Mouse (Mus musculus) Patski (cell line): ENCODE measurements around the gene Farp1. TPM values are rescaled to one million over a fixed set of nuclear protein-coding genes. Genes with fewer than 3 reads are reported as not detected.
A peak's percentile ranks its signal among the peaks of the same experiment; 100 is the strongest.

ENCODE experiments used
- ATAC-seq: fragments of 100-300 bp; one replicate; pipeline ENCODE4 v1.8.0; 2021
- CTCF ChIA-PET: fragments of 350-600 bp; sonication (Branson Sonifier 250); formaldehyde crosslinking; loops from one replicate; lab custom pipeline; 2022; ENCODE audit warnings: inconsistent platforms; lab: Charles Lee
- POLR2A ChIA-PET: fragments of 350-600 bp; sonication (Branson Sonifier 250); formaldehyde crosslinking; loops from one replicate; lab custom pipeline; 2022; ENCODE audit warnings: antibody characterized with exemption, inconsistent platforms; lab: Charles Lee
- DNase-seq: peaks from one replicate; pipeline ENCODE4 v3.0.0-alpha.2; 2011; ENCODE audit warnings: low read depth, low spot score
- H3K27me3 ChIP-seq: fragments of 371-371 bp; one replicate; pipeline ENCODE4 v1.5.1; 2021
- CTCF ChIP-seq: fragments of 100-300 bp; IDR thresholded peaks from one replicate; pipeline ENCODE4 v1.5.1; 2021
- in situ Hi-C: fragments of 300-500 bp; cut with MboI; formaldehyde crosslinking; loops from 3 replicates; pipeline ENCODE4 v1.11.1; 2018; ENCODE audit warnings: low pct_unique_long_range_greater_than_20kb, mixed read lengths
- polyA plus RNA-seq: library from polyadenylated mRNA; unstranded; gene quantifications from one replicate; pipeline ENCODE4 v1.2.3, GENCODE M21; 2021

Gene Farp1
- polyA plus RNA-seq, 1 experiment from 2014 or later, result 96.8 TPM

DNA sequence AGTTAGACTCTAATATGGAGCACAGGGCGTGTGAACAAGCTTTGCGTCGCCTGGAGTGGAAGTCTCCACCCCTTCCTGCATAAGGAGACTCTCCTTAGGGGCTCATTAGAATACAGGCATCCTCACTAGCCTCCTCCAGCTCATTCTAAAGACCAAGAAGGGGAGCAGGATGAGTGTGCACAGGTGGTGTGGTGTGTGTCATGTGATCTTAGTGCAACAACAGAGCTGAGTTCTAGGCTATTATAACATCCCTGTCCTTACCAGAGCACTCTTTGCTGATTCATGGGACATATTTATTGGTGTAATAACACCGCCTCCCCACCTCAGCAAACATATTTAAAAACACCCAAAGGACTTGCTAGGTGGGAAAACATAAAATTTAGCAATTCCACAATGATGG is 120.2 kb downstream of the Farp1 start:
- CTCF ChIA-PET, result interaction anchor here (1.2 to 2.0 kb wide), 2 partner anchors 9 to 18 kb away, joined by 4 to 5 read pairs; no protein-coding TSS in a partner anchor
- POLR2A ChIA-PET, result no interaction called here
- DNase-seq (no peak), ATAC-seq (no peak)
- no peak for TF ChIP-seq CTCF
- no peaks in the 10 kb centered on the region for H3K27me3 ChIP-seq
- in situ Hi-C loops, result no loop called here

DNA sequence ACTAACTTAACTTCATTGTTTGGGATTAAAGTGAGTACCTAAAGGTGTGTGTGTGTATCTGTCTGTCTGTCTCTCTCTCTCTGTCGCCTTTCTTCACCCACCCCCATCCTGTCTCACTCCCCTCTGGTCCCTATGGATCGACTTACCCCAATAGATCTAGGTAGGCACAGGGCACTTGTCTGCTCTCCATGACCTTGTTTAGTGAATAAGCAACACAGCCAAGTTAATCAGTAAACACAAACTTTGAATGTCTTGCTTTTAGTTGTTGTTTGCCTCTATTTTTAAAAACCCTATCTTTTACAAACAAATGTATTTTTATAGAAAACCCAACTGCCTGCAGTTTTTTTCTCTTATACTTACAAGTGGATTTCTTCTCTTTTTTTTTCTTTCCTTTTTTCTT is 123.6 kb downstream of the Farp1 start:
- no peak for TF ChIP-seq CTCF
- ChIA-PET CTCF (no interaction called here), POLR2A (interaction anchor here (1.2 kb wide), 1 partner anchor 10 kb away, joined by 3 read pairs; no protein-coding TSS in a partner anchor)
- no peaks in the 10 kb centered on the region for H3K27me3 ChIP-seq
- in situ Hi-C loops, result no loop called here
- no peak for DNase-seq
- no peak for ATAC-seq

DNA sequence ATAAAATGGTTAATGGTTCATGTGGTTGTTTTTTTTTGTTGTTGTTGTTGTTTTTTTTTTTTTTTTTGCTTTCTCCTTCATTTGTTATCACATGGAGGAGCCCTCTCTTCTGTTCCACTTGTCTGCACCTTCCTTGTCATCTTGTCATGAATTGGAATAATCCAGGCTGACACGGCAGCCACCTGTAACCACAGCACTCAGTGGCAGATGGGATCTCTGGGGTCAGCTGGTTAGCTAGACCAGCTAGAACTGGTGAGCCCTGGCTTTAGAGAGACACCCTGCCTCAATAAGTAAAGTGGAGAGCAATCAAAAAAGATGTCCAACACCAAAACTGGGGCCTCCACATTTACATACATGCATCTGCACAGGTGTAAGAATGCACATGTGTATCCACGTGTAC is 127.8 kb downstream of the Farp1 start:
- DNase-seq, result no peak
- in situ Hi-C loops, result no loop called here
- H3K27me3 ChIP-seq, result no peaks in the 10 kb centered on the region
- CTCF ChIA-PET, result no interaction called here
- no peak for ATAC-seq
- POLR2A ChIA-PET, result no interaction called here
- no peak for TF ChIP-seq CTCF

DNA sequence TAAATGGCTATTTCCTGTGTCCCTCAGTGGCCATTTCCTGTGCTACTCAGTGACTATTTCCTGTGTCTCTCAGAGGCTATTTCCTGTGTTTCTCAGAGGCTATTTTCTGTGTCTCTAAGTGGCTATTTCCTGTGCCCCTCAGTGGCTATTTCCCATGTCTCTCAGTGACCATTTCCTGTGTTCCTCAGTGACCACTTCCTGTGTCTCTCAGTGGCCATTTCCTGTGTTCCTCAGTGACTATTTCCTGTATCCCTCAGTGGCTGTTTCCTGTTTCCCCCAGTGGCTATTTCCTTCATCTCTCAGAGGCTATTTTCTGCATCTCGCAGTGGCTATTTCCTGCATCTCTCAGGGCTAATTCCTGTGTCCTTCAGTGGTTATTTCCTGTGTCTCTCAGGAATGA is 129.9 kb downstream of the Farp1 start:
- POLR2A ChIA-PET, result interaction anchor here (0.8 kb wide), 1 partner anchor 17 kb away, joined by 3 read pairs; no protein-coding TSS in a partner anchor
- no peak for TF ChIP-seq CTCF
- ATAC-seq (no peak), DNase-seq (no peak)
- in situ Hi-C loops, result no loop called here
- H3K27me3 ChIP-seq, result no peaks in the 10 kb centered on the region
- CTCF ChIA-PET, result no interaction called here

GRCm38 (mm10) chr14:121165408-121166037 is 130.5 kb downstream of the Farp1 start:
- in situ Hi-C loops, result no loop called here
- H3K27me3 ChIP-seq, result no peaks in the 10 kb centered on the region
- ATAC-seq, result no peak
- ChIA-PET POLR2A (interaction anchor here (0.6 kb wide), 1 partner anchor 17 kb away, joined by 3 read pairs; no protein-coding TSS in a partner anchor), CTCF (no interaction called here)
- no peak for TF ChIP-seq CTCF
- DNase-seq, result no peak

- TF ChIP-seq CTCF, result no peak
- POLR2A ChIA-PET, result interaction anchor here (0.6 kb wide), 1 partner anchor 17 kb away, joined by 3 read pairs; no protein-coding TSS in a partner anchor
- in situ Hi-C loops, result no loop called here
- no peaks in the 10 kb centered on the region for H3K27me3 ChIP-seq
- CTCF ChIA-PET, result no interaction called here
- ATAC-seq, result no peak
- DNase-seq, result no peak
Measured at GRCm38 (mm10) chr14:121166038-121166436, 131.0 kb downstream of the Farp1 start.

GRCm38 (mm10) chr14:121168716-121169115 is 133.7 kb downstream of the Farp1 start:
- in situ Hi-C loops, result no loop called here
- no peaks in the 10 kb centered on the region for H3K27me3 ChIP-seq
- ATAC-seq (no peak), DNase-seq (no peak)
- ChIA-PET POLR2A (no interaction called here), CTCF (no interaction called here)
- no peak for TF ChIP-seq CTCF

DNA sequence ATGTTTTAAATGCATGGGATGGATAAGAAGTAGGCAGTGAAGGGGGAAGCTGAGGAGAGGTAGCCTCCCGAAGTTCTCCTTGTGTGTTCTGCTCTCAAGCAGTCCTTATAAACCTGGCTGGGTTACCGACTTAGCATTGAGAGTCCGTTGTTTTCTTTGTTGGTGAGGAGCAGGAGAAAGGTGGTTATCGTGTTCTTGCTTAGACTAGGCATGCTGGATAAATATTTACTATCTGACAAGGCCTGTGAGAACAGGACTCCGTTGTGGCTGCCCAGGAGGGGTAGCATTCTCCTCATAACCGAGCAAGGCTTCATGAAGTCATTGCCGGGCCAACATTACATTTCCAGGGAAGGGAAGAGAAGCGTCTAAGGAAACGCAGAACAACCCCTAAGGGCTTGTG is 135.3 kb downstream of the Farp1 start:
- DNase-seq, result no peak
- TF ChIP-seq CTCF, result no peak
- in situ Hi-C loops, result no loop called here
- no peaks in the 10 kb centered on the region for H3K27me3 ChIP-seq
- ATAC-seq, result peak; percentile 40
- CTCF ChIA-PET, result no interaction called here
- POLR2A ChIA-PET, result no interaction called here

GRCm38 (mm10) chr14:121172065-121173036 is 137.4 kb downstream of the Farp1 start:
- peak; percentile 57 for DNase-seq
- CTCF ChIA-PET, result interaction anchor here (0.9 to 1.4 kb wide), 4 partner anchors 8 to 93 kb away, joined by 3 to 4 read pairs (median 4); no protein-coding TSS in a partner anchor
- ATAC-seq, result peak; percentile 69
- H3K27me3 ChIP-seq, result no peaks in the 10 kb centered on the region
- no peak for TF ChIP-seq CTCF
- in situ Hi-C loops, result no loop called here
- POLR2A ChIA-PET, result no interaction called here

DNA sequence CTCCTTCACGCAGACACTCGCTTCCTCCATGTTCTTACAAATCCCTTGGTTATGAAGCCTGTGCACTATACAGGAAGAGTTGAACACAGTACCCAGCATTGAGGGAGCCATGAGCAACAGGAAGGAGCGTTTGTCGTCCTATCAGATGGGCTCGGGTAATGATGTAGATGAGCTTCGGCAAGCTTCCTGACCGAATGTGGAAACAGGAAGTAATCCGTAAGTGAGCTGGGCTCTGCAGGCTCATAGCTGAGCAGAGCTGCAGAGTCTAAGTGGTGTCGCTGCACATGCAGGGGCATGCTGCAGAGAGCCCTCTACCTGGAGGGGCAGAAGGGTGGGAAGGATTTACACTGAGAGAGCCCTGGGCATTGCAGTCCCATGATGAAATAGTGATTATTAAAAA is 140.4 kb downstream of the Farp1 start:
- CTCF ChIA-PET, result interaction anchor here (1.0 kb wide), 1 partner anchor 11 kb away, joined by 3 read pairs; no protein-coding TSS in a partner anchor

More for the DNA sequence above, 140.4 kb downstream of the Farp1 start:
- in situ Hi-C loops, result no loop called here
- TF ChIP-seq CTCF, result no peak
- H3K27me3 ChIP-seq, result no peaks in the 10 kb centered on the region
- POLR2A ChIA-PET, result no interaction called here
- ATAC-seq, result no peak
- DNase-seq, result no peak
